Mouse (Mus musculus) heart, postnatal 14 days (tissue): Measurements from ENCODE around the gene Wdr48. TPM values are rescaled to one million over a fixed set of nuclear protein-coding genes. Genes with fewer than 3 reads are reported as not detected.

Source experiments
- DNase-seq, 2 experiments: peaks; one replicate each; pipeline ENCODE4 v3.0.0; 2021 to 2022
- intact Hi-C: fragments of 180-260 bp; cut with DNase I; formaldehyde crosslinking; loops from one replicate; pipeline ENCODE4 v1.15.1; 2025
- total RNA-seq, 2 experiments: library from RNA; stranded (reverse); gene quantifications; 2 replicates each; pipeline ENCODE4 v1.2.3; 2021

The Wdr48 gene
- total RNA-seq, 2 experiments from 2014 or later, result 28.9 to 29.6 TPM

GRCm38 (mm10) chr9:119962987-119963667 is 68.4 kb downstream of the Wdr48 start:
- peak; percentile 80 to 87 for DNase-seq
- intact Hi-C loops, result loop anchor here (1.0 to 5.0 kb wide), 3 partner anchors 49 to 134 kb away; no protein-coding TSS in a partner anchor

- intact Hi-C loops, result loop anchor here (2.0 to 5.0 kb wide), 2 partner anchors 19 to 133 kb away; no protein-coding TSS in a partner anchor
- DNase-seq, result no peak
Observed at GRCm38 (mm10) chr9:119964206-119964605, 69.5 kb downstream of the Wdr48 start.

GRCm38 (mm10) chr9:119965186-119965585 is 70.5 kb downstream of the Wdr48 start:
- no peak for DNase-seq
- intact Hi-C loops, result loop anchor here (2.0 kb wide), 1 partner anchor 18 kb away; no protein-coding TSS in a partner anchor

- intact Hi-C loops, result no loop called here
- no peak for DNase-seq
Observed at GRCm38 (mm10) chr9:119966221-119966910, 71.7 kb downstream of the Wdr48 start.

- DNase-seq, result no peak
- intact Hi-C loops, result no loop called here
Observed at GRCm38 (mm10) chr9:119969811-119970210, 75.1 kb downstream of the Wdr48 start.

- intact Hi-C loops, result no loop called here
- peak; percentile 62 to 80 for DNase-seq
Observed at GRCm38 (mm10) chr9:119970221-119970620, 75.5 kb downstream of the Wdr48 start.

- peak in 1 of 2 experiments; percentile 51 for DNase-seq
- intact Hi-C loops, result no loop called here
Observed at GRCm38 (mm10) chr9:119970763-119971656, 76.3 kb downstream of the Wdr48 start.

GRCm38 (mm10) chr9:119972166-119972565 is 77.5 kb downstream of the Wdr48 start:
- no peak for DNase-seq
- intact Hi-C loops, result no loop called here

- peak in 1 of 2 experiments; percentile 58 for DNase-seq
- intact Hi-C loops, result no loop called here
Observed at GRCm38 (mm10) chr9:119972582-119972981, 77.9 kb downstream of the Wdr48 start.

GRCm38 (mm10) chr9:119973281-119973680 is 78.6 kb downstream of the Wdr48 start:
- intact Hi-C loops, result no loop called here
- no peak for DNase-seq

GRCm38 (mm10) chr9:119973869-119974520 is 79.3 kb downstream of the Wdr48 start:
- intact Hi-C loops, result no loop called here
- no peak for DNase-seq

- intact Hi-C loops, result no loop called here
- DNase-seq, result no peak
Observed at GRCm38 (mm10) chr9:119974609-119975008, 79.9 kb downstream of the Wdr48 start.

GRCm38 (mm10) chr9:119975286-119975685 is 80.6 kb downstream of the Wdr48 start:
- DNase-seq, result no peak
- intact Hi-C loops, result no loop called here

Other genes starting within 250 kb of the Wdr48 start
- gene Scn10a, start 175.6 kb upstream of the Wdr48 start, total RNA-seq, result under 1 TPM; 0.44 to 0.53 TPM
- gene Scn11a, start 69.4 kb upstream of the Wdr48 start, total RNA-seq, result under 1 TPM; 0.05 to 0.07 TPM
- gene Gorasp1, start 42.7 kb downstream of the Wdr48 start, total RNA-seq, result 10 to 100 TPM; 21.4 to 22.8 TPM
- gene Ttc21a, start 42.7 kb downstream of the Wdr48 start, total RNA-seq, result under 1 TPM in 1 of 2 experiments, not detected in 1; 0.26 TPM
- 10 to 100 TPM; 15.8 to 21.4 TPM for gene Csrnp1, start 89.8 kb downstream of the Wdr48 start, total RNA-seq
- gene Xirp1, start 128.7 kb downstream of the Wdr48 start, total RNA-seq, result 100 to 1,000 TPM; 105 to 114 TPM
- 1 to 10 TPM; 3.4 TPM for gene Cx3cr1, start 175.0 kb downstream of the Wdr48 start, total RNA-seq
- gene Ccr8, start 197.2 kb downstream of the Wdr48 start, total RNA-seq, result under 1 TPM in 1 of 2 experiments, not detected in 1; 0.44 TPM
- gene Slc25a38, start 215.5 kb downstream of the Wdr48 start, total RNA-seq, result 10 to 100 TPM; 12.3 to 14.0 TPM
- 100 to 1,000 TPM; 475 to 558 TPM for gene Rpsa, start 232.8 kb downstream of the Wdr48 start, total RNA-seq